Mouse (Mus musculus) gastrocnemius, adult 2 months (tissue): ENCODE measurements around the gene Meox2. TPM values are rescaled to one million over a fixed set of nuclear protein-coding genes. Genes with fewer than 3 reads are reported as not detected.

Source experiments
- DNase-seq: peaks from one replicate; pipeline ENCODE4 v3.0.0; 2022
- H3K27ac ChIP-seq: fragments of 200-600 bp; 2 replicates; pipeline ENCODE4 v1.8.1; 2022; ENCODE audit warnings: mild to moderate bottlenecking
- H3K4me3 ChIP-seq: fragments of 200-600 bp; 2 replicates; pipeline ENCODE4 v1.8.1; 2022; ENCODE audit warnings: mild to moderate bottlenecking, moderate library complexity
- CTCF ChIP-seq: fragments of 200-600 bp; IDR thresholded peaks from 2 replicates; pipeline ENCODE4 v1.8.1; 2022; ENCODE audit warnings: antibody characterized with exemption, mild to moderate bottlenecking, moderate library complexity
- intact Hi-C: fragments of 180-260 bp; cut with DNase I; formaldehyde crosslinking; loops from one replicate; pipeline ENCODE4 v1.15.1; 2025
- total RNA-seq, 2 experiments: library from RNA; stranded (reverse); gene quantifications; 2 replicates each; pipeline ENCODE4 v1.2.3; 2021

Gene Meox2
- total RNA-seq, 2 experiments from 2014 or later, result 8.8 to 9.6 TPM

DNA sequence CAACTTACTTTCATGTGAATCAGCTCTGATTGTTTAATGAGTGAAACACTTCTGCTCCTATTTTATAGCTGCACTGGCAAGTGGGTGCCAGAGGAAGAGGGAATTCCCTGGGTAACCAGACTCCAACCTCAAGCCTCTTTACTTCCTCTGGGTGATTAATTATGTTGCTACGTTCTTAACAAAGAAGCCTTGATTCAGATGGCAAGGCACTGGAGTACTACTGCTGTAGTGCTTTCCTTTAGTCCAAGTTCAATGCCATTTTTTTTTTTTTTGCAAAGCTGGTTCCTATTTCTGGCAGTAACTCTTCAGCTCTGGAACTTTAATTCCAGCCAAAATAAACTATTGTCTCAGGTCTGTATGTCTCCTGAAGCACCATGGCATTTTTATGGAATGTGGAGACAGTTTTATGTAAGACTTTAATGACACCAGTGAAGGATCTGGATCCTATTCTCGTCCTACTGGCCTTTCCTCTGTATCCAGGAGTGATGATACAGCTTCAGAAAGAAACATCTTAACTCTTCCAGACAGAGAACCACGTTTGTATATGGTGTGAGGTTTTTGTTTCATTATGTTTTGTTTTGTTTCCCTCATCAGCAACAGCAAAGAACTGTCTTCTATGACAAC is 33.9 kb downstream of the Meox2 start:
- Histone ChIP-seq H3K27ac (no peak overlapping the region), H3K4me3 (no peak overlapping the region)
- intact Hi-C loops, result no loop called here
- DNase-seq, result no peak
- TF ChIP-seq CTCF, result no peak

DNA sequence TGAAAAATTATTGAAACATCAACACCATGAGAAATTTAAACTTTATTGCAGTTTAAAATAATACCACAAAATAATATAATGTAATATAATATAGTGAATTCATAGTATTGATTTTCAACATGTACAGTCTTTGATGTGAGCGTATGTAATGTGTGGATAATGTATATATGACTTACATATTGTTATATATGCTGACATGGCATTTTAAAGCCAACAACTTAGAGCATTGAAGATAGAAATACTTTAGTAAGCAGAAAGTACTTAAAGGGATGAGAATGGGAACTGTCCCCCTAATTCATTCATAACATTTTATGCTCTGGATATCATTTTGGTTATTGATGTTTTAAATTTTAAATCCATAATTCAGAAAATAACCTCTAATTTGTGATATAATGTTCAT is 35.5 kb downstream of the Meox2 start:
- DNase-seq, result no peak
- intact Hi-C loops, result no loop called here
- no peak for TF ChIP-seq CTCF
- Histone ChIP-seq H3K4me3 (no peak overlapping the region), H3K27ac (no peak overlapping the region)

DNA sequence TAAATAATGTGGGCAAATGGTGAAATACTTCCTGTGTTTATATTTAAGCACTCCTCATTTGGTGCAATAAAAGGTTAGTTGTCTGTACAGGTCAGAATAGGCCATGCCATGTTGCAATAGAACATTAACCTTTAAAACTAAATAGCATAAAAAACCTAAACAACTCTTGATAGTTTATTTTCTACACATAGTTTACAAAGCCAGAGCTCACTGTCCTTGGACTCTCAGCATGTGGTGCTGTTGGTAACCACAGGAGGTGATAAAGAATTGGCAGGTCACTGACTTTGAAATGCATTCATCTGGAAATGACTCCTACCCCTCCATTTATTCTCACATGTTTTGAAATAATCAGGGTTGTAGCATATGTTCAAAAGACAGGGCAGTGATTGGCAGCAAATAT is 59.4 kb downstream of the Meox2 start:
- no peak for DNase-seq
- no peak overlapping the region for H3K27ac ChIP-seq
- intact Hi-C loops, result no loop called here
- TF ChIP-seq CTCF, result no peak
- no peak overlapping the region for H3K4me3 ChIP-seq

DNA sequence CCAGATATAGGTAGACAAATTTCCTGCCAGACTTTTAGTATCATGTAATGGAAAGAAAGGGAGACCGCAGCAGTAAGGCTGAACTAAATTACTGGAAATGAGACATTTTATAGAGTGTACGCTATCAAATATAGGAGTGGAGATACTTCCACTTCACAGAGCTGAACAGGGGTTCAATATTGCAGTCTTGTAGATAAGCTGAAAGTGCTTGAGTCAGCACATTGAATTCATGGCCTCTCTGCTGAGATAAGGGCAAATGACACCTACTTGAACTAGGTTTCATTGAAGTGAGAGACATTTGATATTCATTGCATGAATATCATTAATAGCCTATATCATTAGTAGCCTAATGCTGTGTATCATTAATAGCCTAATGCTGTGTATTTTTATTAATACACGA is 65.0 kb downstream of the Meox2 start:
- intact Hi-C loops, result no loop called here
- no peak overlapping the region for H3K4me3 ChIP-seq
- no peak for TF ChIP-seq CTCF
- DNase-seq, result no peak
- no peak overlapping the region for H3K27ac ChIP-seq

DNA sequence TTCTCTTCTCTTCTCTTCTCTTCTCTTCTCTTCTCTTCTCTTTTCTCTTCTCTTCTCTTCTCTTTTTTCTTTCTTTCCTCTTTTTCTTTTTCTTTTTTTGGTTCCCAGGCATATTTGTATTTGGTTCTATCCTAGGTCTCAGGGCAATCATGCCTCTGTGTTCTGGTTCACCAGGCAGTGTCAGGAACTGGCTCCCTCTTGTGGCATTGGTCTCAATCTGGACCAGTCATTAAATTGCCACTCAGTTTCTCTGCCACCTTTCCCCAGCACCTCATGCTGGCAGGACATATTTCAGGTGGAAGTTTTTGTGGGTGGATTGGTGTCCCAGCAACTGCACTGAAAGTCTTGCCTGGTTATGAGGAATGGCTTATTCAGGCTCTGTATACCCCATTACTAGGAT is 75.3 kb downstream of the Meox2 start:
- peak; percentile 22 for DNase-seq

DNA sequence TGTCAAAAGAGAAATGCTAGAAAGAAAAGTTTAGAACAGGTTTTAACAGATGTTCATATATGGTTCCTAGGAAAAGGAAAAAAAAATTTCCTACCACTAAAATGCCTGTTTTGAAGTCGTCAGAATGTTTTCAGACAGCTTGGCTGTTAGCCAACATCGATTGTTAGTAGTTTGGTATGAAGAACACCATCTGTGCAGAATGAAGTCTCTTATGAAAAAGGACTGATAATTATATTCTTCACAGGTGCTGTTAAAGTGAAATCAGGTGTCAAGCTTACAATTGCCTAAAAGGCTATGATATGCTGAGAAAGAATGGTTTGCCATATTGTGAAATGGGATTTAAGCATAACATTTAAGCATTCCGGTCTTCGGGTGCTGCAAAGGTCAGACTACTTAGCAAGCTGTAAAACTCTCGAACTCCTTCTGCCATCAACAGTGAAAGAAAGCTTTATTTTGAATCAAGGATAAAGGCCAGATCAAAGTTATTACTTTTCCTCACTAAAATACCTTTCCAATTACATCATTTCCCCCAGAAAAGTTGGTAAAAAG is 80.7 kb downstream of the Meox2 start:
- H3K4me3 ChIP-seq, result no peak overlapping the region
- no peak for TF ChIP-seq CTCF
- DNase-seq, result no peak
- intact Hi-C loops, result no loop called here
- H3K27ac ChIP-seq, result no peak overlapping the region

More for the DNA sequence above, 75.3 kb downstream of the Meox2 start:
- no peak overlapping the region for H3K27ac ChIP-seq
- H3K4me3 ChIP-seq, result no peak overlapping the region
- intact Hi-C loops, result no loop called here
- TF ChIP-seq CTCF, result peak; percentile 53

Other genes starting within 250 kb of the Meox2 start
- gene Agmo, start 133.1 kb downstream of the Meox2 start, total RNA-seq, result 1 to 10 TPM; 1.2 to 1.8 TPM